Mouse (Mus musculus) duodenum, adult 2 months (tissue): ENCODE measurements around the gene Fat2. TPM values are rescaled to one million over a fixed set of nuclear protein-coding genes. Genes with fewer than 3 reads are reported as not detected.

ENCODE experiments used
- polyA plus RNA-seq: library from polyadenylated mRNA; depleted of rRNA; stranded (reverse); fragments of >200 nt; gene quantifications from 2 replicates; pipeline ENCODE4 v1.2.3, GENCODE M21; 2012; ENCODE audit warnings: low replicate concordance; rRNA removed

Fat2 gene
- polyA plus RNA-seq: under 0.01 TPM in 1 of 2 replicates, not detected in the other

GRCm38 (mm10) chr11:55336101-55336891, at the start of gene Fat2:
Gene Fat2 (minus strand): TSS chr11:55336564.

GRCm38 (mm10) chr11:55204159-55204596, 132.2 kb downstream of the Fat2 start, which contains the start of gene Slc36a1:
Gene Slc36a1 (plus strand): TSS chr11:55204350.

Other genes starting within 250 kb of the Fat2 start
- gene Gm2a, start 238.4 kb downstream of the Fat2 start, polyA plus RNA-seq: 11.0 and 23.0 TPM in 2 replicates
- gene Slc36a3, start 184.9 kb downstream of the Fat2 start, polyA plus RNA-seq: 0.14 and 0.38 TPM in 2 replicates
- gene Slc36a2, start 151.5 kb downstream of the Fat2 start, polyA plus RNA-seq: 0.76 and 4.4 TPM in 2 replicates
- gene Slc36a1, start 132.2 kb downstream of the Fat2 start, polyA plus RNA-seq: 24.0 and 139 TPM in 2 replicates
- 277 and 331 TPM in 2 replicates for gene Sparc, start 86.6 kb upstream of the Fat2 start, polyA plus RNA-seq
- 354 and 554 TPM in 2 replicates for gene Atox1, start 124.7 kb upstream of the Fat2 start, polyA plus RNA-seq
- 8.4 and 16.9 TPM in 2 replicates for gene G3bp1, start 133.1 kb upstream of the Fat2 start, polyA plus RNA-seq